Mouse (Mus musculus): ENCODE measurements around the gene Ccdc42. TPM values are rescaled to one million over a fixed set of nuclear protein-coding genes. Genes with fewer than 3 reads are reported as not detected.

Gene Ccdc42
- total and polyA plus RNA-seq, 3 experiments, result not detected

- ATAC-seq (ENCODE audit: extremely low read depth, insufficient number of reproducible peaks, low FRiP score, poor library complexity, severe bottlenecking), result no peak
- H3K27me3 ChIP-seq (ENCODE audit: insufficient read depth, low read length), result peaks cover 7% of the 10 kb centered on the region; the same call in 1 of the 2 replicates
- no peaks in the 10 kb centered on the region for H3K9me3 ChIP-seq (replicated peaks)
- no peak overlapping the region for H3K4me3 ChIP-seq (ENCODE audit: low read depth, low read length)
- no peak for TF ChIP-seq CTCF (IDR thresholded peaks at IDR 0.05; ENCODE audit: low read depth, low read length)
- TF ChIP-seq GATA1 (IDR thresholded peaks at IDR 0.05; ENCODE audit: borderline replicate concordance, low read length), result no peak
- TF ChIP-seq GATA2 (IDR thresholded peaks at IDR 0.05; ENCODE audit: borderline replicate concordance, low read depth, low read length), result no peak
- no peak for TF ChIP-seq TAL1 (conservative IDR thresholded peaks at IDR 0.05; ENCODE audit: low read depth, low read length)
- no peak for TF ChIP-seq POLR2AphosphoS5 (IDR thresholded peaks at IDR 0.05; ENCODE audit: insufficient replicate concordance, low read depth, low read length)
- H3K4me1 ChIP-seq (ENCODE audit: insufficient read depth, low read depth, low read length), result no peaks in the 10 kb centered on the region
- no peaks in the 10 kb centered on the region for H3K36me3 ChIP-seq (replicated peaks)
- no peak for DNase-seq (ENCODE audit: low spot score)
These were observed 6.4 kb downstream of the Ccdc42 start for GRCm38 (mm10) chr11:68593247-68593646.

DNA sequence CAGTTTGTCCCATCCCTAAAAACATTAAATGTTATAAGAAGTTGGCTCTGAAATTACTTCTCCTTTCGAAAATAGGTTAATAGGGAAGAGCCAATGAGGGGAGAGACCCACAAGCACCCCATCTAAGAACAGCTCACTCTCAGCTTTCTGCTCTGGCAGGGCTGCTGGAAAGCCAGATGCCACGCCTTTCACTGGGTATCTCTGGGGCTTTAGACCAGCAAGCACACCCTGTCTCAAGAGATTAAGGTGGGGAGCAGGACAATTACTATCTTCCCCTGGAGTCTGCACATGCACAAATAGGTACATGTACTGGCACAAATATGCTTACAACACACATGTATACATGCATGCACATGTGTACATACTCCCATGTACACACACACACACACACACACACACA is 11.1 kb downstream of the Ccdc42 start:
- H3K4me1 ChIP-seq (ENCODE audit: insufficient read depth, low read depth, low read length), result no peaks in the 10 kb centered on the region
- ATAC-seq (ENCODE audit: extremely low read depth, insufficient number of reproducible peaks, low FRiP score, poor library complexity, severe bottlenecking) (no peak), DNase-seq (ENCODE audit: low spot score) (no peak)
- H3K9me3 ChIP-seq (replicated peaks), result no peaks in the 10 kb centered on the region
- H3K36me3 ChIP-seq (replicated peaks), result no peaks in the 10 kb centered on the region
- no peak overlapping the region for H3K4me3 ChIP-seq (ENCODE audit: low read depth, low read length)
- H3K27me3 ChIP-seq (ENCODE audit: insufficient read depth, low read length), result peaks cover 4% of the 10 kb centered on the region; the same call in 1 of the 2 replicates
- no peak for TF ChIP-seq GATA1 (IDR thresholded peaks at IDR 0.05; ENCODE audit: borderline replicate concordance, low read length)
- no peak for TF ChIP-seq CTCF (IDR thresholded peaks at IDR 0.05; ENCODE audit: low read depth, low read length)
- TF ChIP-seq POLR2AphosphoS5 (IDR thresholded peaks at IDR 0.05; ENCODE audit: insufficient replicate concordance, low read depth, low read length), result no peak
- TF ChIP-seq TAL1 (conservative IDR thresholded peaks at IDR 0.05; ENCODE audit: low read depth, low read length), result no peak
- no peak for TF ChIP-seq GATA2 (IDR thresholded peaks at IDR 0.05; ENCODE audit: borderline replicate concordance, low read depth, low read length)

- H3K4me3 ChIP-seq (ENCODE audit: low read depth, low read length), result no peak overlapping the region
- no peaks in the 10 kb centered on the region for H3K36me3 ChIP-seq (replicated peaks)
- 0 out of 2 replicates have a peak, but pooled peaks cover 2% of the 10 kb centered on the region for H3K27me3 ChIP-seq (ENCODE audit: insufficient read depth, low read length)
- H3K4me1 ChIP-seq (ENCODE audit: insufficient read depth, low read depth, low read length), result no peaks in the 10 kb centered on the region
- DNase-seq (ENCODE audit: low spot score), result no peak
- no peak for TF ChIP-seq GATA1 (IDR thresholded peaks at IDR 0.05; ENCODE audit: borderline replicate concordance, low read length)
- no peak for TF ChIP-seq POLR2AphosphoS5 (IDR thresholded peaks at IDR 0.05; ENCODE audit: insufficient replicate concordance, low read depth, low read length)
- no peak for TF ChIP-seq CTCF (IDR thresholded peaks at IDR 0.05; ENCODE audit: low read depth, low read length)
- TF ChIP-seq TAL1 (conservative IDR thresholded peaks at IDR 0.05; ENCODE audit: low read depth, low read length), result no peak
- TF ChIP-seq GATA2 (IDR thresholded peaks at IDR 0.05; ENCODE audit: borderline replicate concordance, low read depth, low read length), result no peak
- ATAC-seq (ENCODE audit: extremely low read depth, insufficient number of reproducible peaks, low FRiP score, poor library complexity, severe bottlenecking), result no peak
- H3K9me3 ChIP-seq (replicated peaks), result no peaks in the 10 kb centered on the region
These were observed 13.8 kb downstream of the Ccdc42 start for GRCm38 (mm10) chr11:68600551-68601021.

DNA sequence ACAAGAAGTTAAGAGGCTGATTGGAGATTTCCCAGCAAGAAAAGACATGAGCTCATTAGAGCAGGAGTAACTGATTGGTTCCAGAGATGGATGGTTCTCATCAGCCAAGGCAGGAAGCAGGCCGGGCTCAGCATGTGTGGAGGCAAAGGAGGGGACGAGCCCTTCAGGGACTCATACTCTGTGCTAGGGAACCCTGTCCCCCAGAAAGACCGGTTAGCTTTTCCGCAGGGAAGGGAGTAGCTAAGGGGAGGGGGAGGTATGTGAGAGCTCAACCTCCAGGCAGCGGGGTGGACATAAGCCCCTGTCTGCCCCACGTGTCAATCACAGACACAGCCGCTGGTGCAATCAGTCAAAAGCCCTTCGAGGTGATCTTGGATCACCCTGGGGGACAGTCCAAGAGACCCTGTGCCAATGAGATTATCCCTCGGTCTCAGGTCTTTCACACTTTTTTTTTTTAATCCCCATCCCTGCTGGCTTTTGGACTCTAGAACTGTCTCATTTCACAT is 14.7 kb downstream of the Ccdc42 start:
- no peak for TF ChIP-seq POLR2AphosphoS5 (IDR thresholded peaks at IDR 0.05; ENCODE audit: insufficient replicate concordance, low read depth, low read length)
- no peak for TF ChIP-seq TAL1 (conservative IDR thresholded peaks at IDR 0.05; ENCODE audit: low read depth, low read length)
- TF ChIP-seq CTCF (IDR thresholded peaks at IDR 0.05; ENCODE audit: low read depth, low read length), result no peak
- TF ChIP-seq GATA2 (IDR thresholded peaks at IDR 0.05; ENCODE audit: borderline replicate concordance, low read depth, low read length), result no peak
- no peak for TF ChIP-seq GATA1 (IDR thresholded peaks at IDR 0.05; ENCODE audit: borderline replicate concordance, low read length)
- Histone ChIP-seq H3K4me3 (ENCODE audit: low read depth, low read length) (no peak overlapping the region), H3K4me1 (ENCODE audit: insufficient read depth, low read depth, low read length) (no peaks in the 10 kb centered on the region), H3K36me3 (replicated peaks) (no peaks in the 10 kb centered on the region), H3K27me3 (ENCODE audit: insufficient read depth, low read length) (0 out of 2 replicates have a peak, but pooled peaks cover 2% of the 10 kb centered on the region), H3K9me3 (replicated peaks) (no peaks in the 10 kb centered on the region)
- ATAC-seq (ENCODE audit: extremely low read depth, insufficient number of reproducible peaks, low FRiP score, poor library complexity, severe bottlenecking) (no peak), DNase-seq (ENCODE audit: low spot score) (no peak)

DNA sequence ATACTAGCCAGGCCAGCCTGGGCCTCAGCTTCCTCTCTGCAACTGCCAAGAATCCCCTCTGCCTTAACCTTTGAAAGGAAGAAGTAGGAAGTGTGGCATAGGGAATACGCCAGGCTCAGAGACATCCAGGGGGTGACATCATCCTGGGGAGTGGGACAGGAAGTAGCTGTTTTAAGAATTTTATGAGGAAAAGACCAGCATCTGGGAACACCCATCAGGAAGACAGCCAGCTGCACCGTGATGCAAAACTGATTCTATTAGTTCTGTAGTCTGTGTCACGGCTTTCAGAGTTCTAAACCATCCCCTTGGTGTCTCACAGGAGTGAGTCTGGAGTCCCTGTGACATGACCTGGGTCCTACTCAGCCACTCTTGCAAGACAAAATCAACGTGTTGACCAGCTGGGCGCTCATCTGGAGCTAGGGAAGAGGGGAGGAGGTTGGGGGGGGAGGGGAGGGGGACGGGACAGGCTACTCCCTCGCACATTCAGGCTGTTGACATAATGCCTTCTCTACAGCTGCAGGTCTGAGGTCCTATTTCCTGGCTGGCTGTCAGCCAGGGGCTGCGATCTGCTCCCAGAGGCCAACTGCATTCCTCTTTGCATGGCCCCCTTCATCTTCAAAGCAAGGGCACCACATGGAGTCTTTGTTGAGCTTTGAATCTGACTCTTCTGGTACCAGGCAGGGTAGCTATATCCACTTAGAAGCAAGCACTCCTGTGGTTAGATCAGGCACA is 15.5 kb downstream of the Ccdc42 start:
- Histone ChIP-seq H3K4me1 (ENCODE audit: insufficient read depth, low read depth, low read length) (no peaks in the 10 kb centered on the region), H3K27me3 (ENCODE audit: insufficient read depth, low read length) (0 out of 2 replicates have a peak, but pooled peaks cover 2% of the 10 kb centered on the region), H3K9me3 (replicated peaks) (no peaks in the 10 kb centered on the region), H3K36me3 (replicated peaks) (no peaks in the 10 kb centered on the region), H3K4me3 (ENCODE audit: low read depth, low read length) (no peak overlapping the region)
- ATAC-seq (ENCODE audit: extremely low read depth, insufficient number of reproducible peaks, low FRiP score, poor library complexity, severe bottlenecking), result no peak
- no peak for DNase-seq (ENCODE audit: low spot score)
- TF ChIP-seq POLR2AphosphoS5 (IDR thresholded peaks at IDR 0.05; ENCODE audit: insufficient replicate concordance, low read depth, low read length) (no peak), CTCF (IDR thresholded peaks at IDR 0.05; ENCODE audit: low read depth, low read length) (no peak), GATA1 (IDR thresholded peaks at IDR 0.05; ENCODE audit: borderline replicate concordance, low read length) (no peak), TAL1 (conservative IDR thresholded peaks at IDR 0.05; ENCODE audit: low read depth, low read length) (no peak), GATA2 (IDR thresholded peaks at IDR 0.05; ENCODE audit: borderline replicate concordance, low read depth, low read length) (no peak)

GRCm38 (mm10) chr11:68607046-68607445 is 20.2 kb downstream of the Ccdc42 start:
- ATAC-seq (ENCODE audit: extremely low read depth, insufficient number of reproducible peaks, low FRiP score, poor library complexity, severe bottlenecking) (no peak), DNase-seq (ENCODE audit: low spot score) (no peak)
- Histone ChIP-seq H3K36me3 (replicated peaks) (no peaks in the 10 kb centered on the region), H3K4me3 (ENCODE audit: low read depth, low read length) (no peak overlapping the region), H3K27me3 (ENCODE audit: insufficient read depth, low read length) (no peaks in the 10 kb centered on the region), H3K9me3 (replicated peaks) (no peaks in the 10 kb centered on the region), H3K4me1 (ENCODE audit: insufficient read depth, low read depth, low read length) (no peaks in the 10 kb centered on the region)
- TF ChIP-seq POLR2AphosphoS5 (IDR thresholded peaks at IDR 0.05; ENCODE audit: insufficient replicate concordance, low read depth, low read length), result no peak
- no peak for TF ChIP-seq GATA2 (IDR thresholded peaks at IDR 0.05; ENCODE audit: borderline replicate concordance, low read depth, low read length)
- TF ChIP-seq TAL1 (conservative IDR thresholded peaks at IDR 0.05; ENCODE audit: low read depth, low read length), result no peak
- TF ChIP-seq GATA1 (IDR thresholded peaks at IDR 0.05; ENCODE audit: borderline replicate concordance, low read length), result no peak
- no peak for TF ChIP-seq CTCF (IDR thresholded peaks at IDR 0.05; ENCODE audit: low read depth, low read length)
